Mouse (Mus musculus) G1E (cell line): ENCODE data around the gene Recql. TPM values are rescaled to one million over a fixed set of nuclear protein-coding genes. Genes with fewer than 3 reads are reported as not detected.

ENCODE experiments used
- ATAC-seq: 2 replicates; pipeline ENCODE4 v1.8.0; 2016; ENCODE audit warnings: mild to moderate bottlenecking; ENCODE audit not compliant: insufficient number of reproducible peaks, poor library complexity, low FRiP score, severe bottlenecking; ENCODE audit errors: extremely low read depth
- DNase-seq: peaks from one replicate; pipeline ENCODE4 v3.0.0; 2012; ENCODE audit warnings: low spot score
- H3K27me3 ChIP-seq: 2 replicates; pipeline ENCODE4 v1.6.1; 2012; ENCODE audit warnings: mild to moderate bottlenecking, low read length, inconsistent platforms; ENCODE audit not compliant: insufficient read depth
- H3K36me3 ChIP-seq: replicated peaks from 2 replicates; pipeline ENCODE3; 2012; ENCODE audit warnings: mild to moderate bottlenecking, inconsistent platforms
- H3K4me1 ChIP-seq: 2 replicates; pipeline ENCODE4 v1.6.1; 2012; ENCODE audit warnings: low read depth, low read length, inconsistent platforms, mixed read lengths; ENCODE audit not compliant: insufficient read depth
- H3K4me3 ChIP-seq: 2 replicates; pipeline ENCODE4 v1.5.1; 2012; ENCODE audit warnings: low read depth, mild to moderate bottlenecking, inconsistent platforms, low read length, moderate library complexity, mixed read lengths
- H3K9me3 ChIP-seq: replicated peaks from 2 replicates; pipeline ENCODE4 v1.6.1; 2012; ENCODE audit warnings: inconsistent platforms
- CTCF ChIP-seq: IDR thresholded peaks from 2 replicates; pipeline ENCODE4 v1.5.1; 2012; ENCODE audit warnings: low read depth, low read length, inconsistent platforms, mixed read lengths
- GATA1 ChIP-seq: IDR thresholded peaks from 2 replicates; pipeline ENCODE4 v1.6.1; 2012; ENCODE audit warnings: borderline replicate concordance, low read length, inconsistent platforms, mixed read lengths
- GATA2 ChIP-seq: IDR thresholded peaks from 2 replicates; pipeline ENCODE4 v1.6.1; 2012; ENCODE audit warnings: low read depth, low read length, inconsistent platforms, borderline replicate concordance
- POLR2AphosphoS5 ChIP-seq: IDR thresholded peaks from 2 replicates; pipeline ENCODE4 v1.6.1; 2012; ENCODE audit warnings: low read depth, low read length, inconsistent platforms; ENCODE audit not compliant: insufficient replicate concordance
- TAL1 ChIP-seq: conservative IDR thresholded peaks from 2 replicates; pipeline ENCODE4 v1.6.1; 2012; ENCODE audit warnings: low read depth, low read length, inconsistent platforms, mixed read lengths
- polyA plus RNA-seq: library from polyadenylated mRNA; stranded (reverse); fragments of >175 nt; gene quantifications from 2 replicates; pipeline ENCODE4 v1.2.3, GENCODE M21; 2012
- total RNA-seq, 2 experiments: library from RNA; stranded (forward) in 1 of 2; stranded (reverse) in 1 of 2; fragments of 200-1000 nt in 1 of 2; fragments of >200 nt in 1 of 2; fragmentation: Nextera tagmentation in 1 of 2; gene quantifications; 2 replicates each; pipeline ENCODE4 v1.2.3; 2014 to 2017

Gene Recql
- total RNA-seq (2014; fragmentation: Nextera tagmentation) (52.1 and 81.1 TPM in 2 replicates), total RNA-seq (2017) (49.5 and 50.5 TPM in 2 replicates), polyA plus RNA-seq (1.2 and 1.5 TPM in 2 replicates)

- H3K9me3 ChIP-seq: no peaks in the 10 kb centered on the region
- TF ChIP-seq GATA1 (no peak), CTCF (no peak), TAL1 (no peak), POLR2AphosphoS5 (no peak), GATA2 (no peak)
- peak; percentile 100 for DNase-seq
- H3K27me3 ChIP-seq: no peaks in the 10 kb centered on the region
- H3K4me1 ChIP-seq: peaks cover 27% of the 10 kb centered on the region
- peak within 1 kb of the TSS; percentile 95 for H3K4me3 ChIP-seq
- H3K36me3 ChIP-seq: peaks cover 48% of the 10 kb centered on the region
- ATAC-seq: peak; percentile 98
Observed at GRCm38 (mm10) chr6:142387011-142387754, at the start of gene Recql, which contains the start of gene Golt1b. Gene Recql, minus strand, starts transcription at chr6:142387087. Gene Golt1b, plus strand, starts transcription at chr6:142387221.

- TF ChIP-seq CTCF (no peak), GATA1 (no peak), POLR2AphosphoS5 (no peak), GATA2 (no peak), TAL1 (no peak)
- Histone ChIP-seq H3K4me3 (no peak overlapping the region), H3K9me3 (no peaks in the 10 kb centered on the region), H3K4me1 (no peaks in the 10 kb centered on the region), H3K27me3 (no peaks in the 10 kb centered on the region), H3K36me3 (no peaks in the 10 kb centered on the region)
- ATAC-seq (no peak), DNase-seq (no peak)
Observed at GRCm38 (mm10) chr6:142429072-142429471, 42.2 kb upstream of the Recql start.

GRCm38 (mm10) chr6:142424976-142425375 is 38.1 kb upstream of the Recql start:
- ATAC-seq (no peak), DNase-seq (no peak)
- TF ChIP-seq GATA1 (no peak), TAL1 (no peak), GATA2 (no peak), CTCF (no peak), POLR2AphosphoS5 (no peak)
- Histone ChIP-seq H3K4me3 (no peak overlapping the region), H3K27me3 (no peaks in the 10 kb centered on the region), H3K9me3 (no peaks in the 10 kb centered on the region), H3K4me1 (no peaks in the 10 kb centered on the region), H3K36me3 (no peaks in the 10 kb centered on the region)

- Histone ChIP-seq H3K4me1 (no peaks in the 10 kb centered on the region), H3K27me3 (peaks cover 35% of the 10 kb centered on the region), H3K4me3 (no peak overlapping the region), H3K36me3 (no peaks in the 10 kb centered on the region), H3K9me3 (no peaks in the 10 kb centered on the region)
- ATAC-seq: no peak
- TF ChIP-seq CTCF: no peak
- DNase-seq: no peak
Observed at GRCm38 (mm10) chr6:142414597-142414996, 27.7 kb upstream of the Recql start.

GRCm38 (mm10) chr6:142413845-142414244 is 27.0 kb upstream of the Recql start:
- Histone ChIP-seq H3K4me3 (no peak overlapping the region), H3K27me3 (peaks cover 35% of the 10 kb centered on the region), H3K9me3 (no peaks in the 10 kb centered on the region), H3K4me1 (no peaks in the 10 kb centered on the region), H3K36me3 (no peaks in the 10 kb centered on the region)
- ATAC-seq (no peak), DNase-seq (no peak)
- TF ChIP-seq GATA1 (no peak), POLR2AphosphoS5 (no peak), GATA2 (no peak), TAL1 (no peak), CTCF (no peak)

- Histone ChIP-seq H3K9me3 (no peaks in the 10 kb centered on the region), H3K36me3 (no peaks in the 10 kb centered on the region), H3K27me3 (peaks cover 35% of the 10 kb centered on the region), H3K4me3 (no peak within 1 kb of the TSS), H3K4me1 (0 out of 2 replicates have a peak, but pooled peaks cover 5% of the 10 kb centered on the region)
- TF ChIP-seq GATA2 (no peak), GATA1 (no peak), CTCF (no peak), TAL1 (no peak), POLR2AphosphoS5 (no peak)
- DNase-seq: no peak
- ATAC-seq: no peak
Observed at GRCm38 (mm10) chr6:142412906-142413491, 26.1 kb upstream of the Recql start, which contains the start of gene Spx. Gene Spx, plus strand, starts transcription at chr6:142413441.
